ENCODE assay signal across 7 mouse cellular contexts in the genomic region with DNA sequence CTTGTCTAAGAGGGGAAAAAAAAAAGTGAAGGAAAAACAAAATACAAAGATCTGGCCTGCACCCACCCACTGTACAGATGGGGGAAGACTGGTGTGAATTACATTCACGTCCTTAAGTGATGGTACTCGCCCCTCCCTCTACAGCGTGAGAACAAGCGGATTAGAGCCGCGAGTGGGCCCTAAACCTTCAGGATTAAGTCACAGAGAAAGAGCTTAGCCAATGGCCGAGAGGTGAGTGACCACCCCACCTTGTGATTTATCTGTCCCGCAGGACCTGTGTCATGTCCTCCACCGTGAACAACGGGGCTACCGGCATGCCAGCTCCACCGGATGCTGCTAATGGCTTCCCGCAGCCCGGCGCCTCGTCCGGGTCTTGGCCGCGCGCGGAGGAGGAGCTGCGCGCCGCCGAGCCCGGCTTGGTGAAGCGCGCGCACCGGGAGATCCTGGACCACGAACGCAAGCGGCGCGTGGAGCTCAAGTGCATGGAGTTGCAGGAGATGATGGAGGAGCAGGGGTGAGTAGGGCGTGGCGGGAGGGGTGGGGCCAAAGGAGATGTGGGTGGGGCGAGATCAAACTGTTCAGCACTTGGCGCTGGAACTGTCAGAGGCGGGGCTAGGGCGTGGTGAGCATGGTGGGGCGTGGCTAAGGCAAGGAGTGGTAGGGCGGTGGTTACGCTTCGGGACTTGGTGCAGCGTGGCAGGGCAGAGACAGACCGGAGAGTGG. TPM values are rescaled to one million over a fixed set of nuclear protein-coding genes. Genes with fewer than 3 reads are reported as not detected.
DNase-seq lines count a peak whose midpoint lies in the region; ATAC-seq lines count a peak whose summit lies in the region.

No protein-coding gene starts in this region.

- H3K9ac ChIP-seq in intestine, embryonic 16.5 days (ENCODE audit: low read depth, low read length) = peak overlapping the region; percentile 43; the same call in 1 of the 2 replicates

- whole genome bisulfite sequencing in intestine, embryonic 16.5 days = 2% methylated on average over 47 of the region's 47 CpGs
- WGBS in midbrain, embryonic 10.5 days = under 1% methylated on average over 47 of the region's 47 CpGs

- no peak overlapping the region for H3K27ac ChIP-seq in intestine, embryonic 16.5 days (ENCODE audit: low read length)
- H3K27ac ChIP-seq in midbrain, embryonic 10.5 days (replicated peaks) = peak overlapping the region; percentile 77

- peaks cover 12% of the 10 kb centered on the region for H3K4me1 ChIP-seq in intestine, embryonic 16.5 days (ENCODE audit: control insufficient read depth, insufficient read depth, low read length)
- H3K4me1 ChIP-seq in midbrain, embryonic 10.5 days = peaks cover 23% of the 10 kb centered on the region

- peak; percentile 97 for ATAC-seq in intestine, embryonic 16.5 days

- H3K27me3 ChIP-seq in intestine, embryonic 16.5 days (replicated peaks; ENCODE audit: control insufficient read depth, insufficient read depth, low read length) = peaks cover 4% of the 10 kb centered on the region
- peaks cover 42% of the 10 kb centered on the region for H3K27me3 ChIP-seq in midbrain, embryonic 10.5 days (ENCODE audit: low read depth, poor library complexity, severe bottlenecking)

- no peaks in the 10 kb centered on the region for H3K9me3 ChIP-seq in intestine, embryonic 16.5 days (ENCODE audit: control insufficient read depth, low read length)
- no peaks in the 10 kb centered on the region for H3K9me3 ChIP-seq in midbrain, embryonic 10.5 days (replicated peaks)

- intact Hi-C loops in left cerebral cortex, postnatal 36 days (cut with DNase I) = no loop called here

- peak overlapping the region; percentile 93 for H3K4me2 ChIP-seq in intestine, embryonic 16.5 days (ENCODE audit: low read depth, low read length)

- H3K4me3 ChIP-seq in intestine, embryonic 16.5 days (ENCODE audit: low read length) = peak overlapping the region; percentile 53
- peak overlapping the region; percentile 69 for H3K4me3 ChIP-seq in midbrain, embryonic 10.5 days

- peak; percentile 87 for DNase-seq in adrenal gland, postnatal 10 days
- peak; percentile 68 to 72 for DNase-seq in cerebellum, postnatal 36 days
- DNase-seq in gastrocnemius, adult 18-20 months (ENCODE audit: low spot score) = peak; percentile 69
- DNase-seq in left cerebral cortex, postnatal 36 days (ENCODE audit: low spot score in 2 of 2) = peak; percentile 69 to 74
- peak; percentile 90 for DNase-seq in midbrain, embryonic 10.5 days (ENCODE audit: low spot score)
- peak; percentile 81 for DNase-seq in right cerebral cortex, postnatal 4 days

- no peaks in the 10 kb centered on the region for H3K36me3 ChIP-seq in intestine, embryonic 16.5 days (ENCODE audit: control insufficient read depth, insufficient read depth, low read length)
- no peaks in the 10 kb centered on the region for H3K36me3 ChIP-seq in midbrain, embryonic 10.5 days

RNA-seq across cellular contexts. Expression of a gene that starts 28.2 kb away (rescaled TPM):
- 1 to 10 TPM; 2.5 to 4.3 TPM for total RNA-seq in adrenal gland, postnatal 10 days (2021)
- not detected for total RNA-seq in gastrocnemius, adult 18-20 months (2021)
- polyA plus RNA-seq in intestine, embryonic 16.5 days (2015; fragmentation: Nextera tagmentation; extraction: Ambion mirVana) = 2.6 and 3.1 TPM in 2 replicates
- total RNA-seq in left cerebral cortex, postnatal 36 days (2021) = 100 to 1,000 TPM in 1 of 2 experiments, 10 to 100 TPM in 1; 65.0 to 119 TPM
- polyA plus RNA-seq in midbrain, embryonic 10.5 days (2016; fragmentation: Nextera tagmentation; extraction: Ambion mirVana) = 14.0 and 26.1 TPM in 2 replicates

RNA-seq across cellular contexts. Expression of a gene that starts 52.8 kb away (rescaled TPM):
- 10 to 100 TPM; 68.2 to 90.0 TPM for total RNA-seq in adrenal gland, postnatal 10 days (2021)
- 100 to 1,000 TPM; 239 to 482 TPM for total RNA-seq in gastrocnemius, adult 18-20 months (2021)
- polyA plus RNA-seq in intestine, embryonic 16.5 days (2015; fragmentation: Nextera tagmentation; extraction: Ambion mirVana) = 112 and 114 TPM in 2 replicates
- total RNA-seq in left cerebral cortex, postnatal 36 days (2021) = 10 to 100 TPM; 11.6 to 24.2 TPM
- polyA plus RNA-seq in midbrain, embryonic 10.5 days (2016; fragmentation: Nextera tagmentation; extraction: Ambion mirVana) = 7.8 and 8.5 TPM in 2 replicates

RNA-seq across cellular contexts. Expression of a gene that starts 56.6 kb away (rescaled TPM):
- 1,000 to 10,000 TPM; 1,052 to 1,158 TPM for total RNA-seq in adrenal gland, postnatal 10 days (2021)
- 1,000 to 10,000 TPM in 1 of 2 experiments, 100 to 1,000 TPM in 1; 959 to 1,045 TPM for total RNA-seq in gastrocnemius, adult 18-20 months (2021)
- 873 and 892 TPM in 2 replicates for polyA plus RNA-seq in intestine, embryonic 16.5 days (2015; fragmentation: Nextera tagmentation; extraction: Ambion mirVana)
- 100 to 1,000 TPM; 374 to 435 TPM for total RNA-seq in left cerebral cortex, postnatal 36 days (2021)
- polyA plus RNA-seq in midbrain, embryonic 10.5 days (2016; fragmentation: Nextera tagmentation; extraction: Ambion mirVana) = 616 and 619 TPM in 2 replicates

RNA-seq across cellular contexts. Expression of a gene that starts 56.7 kb away (rescaled TPM):
- under 1 TPM; 0.27 to 0.73 TPM for total RNA-seq in adrenal gland, postnatal 10 days (2021)
- not detected for total RNA-seq in gastrocnemius, adult 18-20 months (2021)
- polyA plus RNA-seq in intestine, embryonic 16.5 days (2015; fragmentation: Nextera tagmentation; extraction: Ambion mirVana) = 0.21 and 0.35 TPM in 2 replicates
- total RNA-seq in left cerebral cortex, postnatal 36 days (2021) = not detected
- polyA plus RNA-seq in midbrain, embryonic 10.5 days (2016; fragmentation: Nextera tagmentation; extraction: Ambion mirVana) = 0.41 TPM in 1 of 2 replicates, not detected in the other

Comparison
In these comparisons a context has a peak if more than half of its experiments do, and no peak if none do; other contexts are left out.
1. RNA of a gene that starts 28.2 kb away (total RNA-seq): 65.0 to 119 TPM in left cerebral cortex, postnatal 36 days; 2.5 to 4.3 TPM in adrenal gland, postnatal 10 days and not detected in gastrocnemius, adult 18-20 months; every median in the first group is over 10 times any median in the second.
2. Peak in every context shown above with its lines, with median percentiles within 50 percentile points of each other: DNase-seq.